Comparison of ENCODE assay signal across 18 mouse cellular contexts in genomic region chr7:102014995-102015394, GRCm38 (mm10).
"Had no signal": no experiment of that assay in that cellular context is flagged by ENCODE, and none has a peak within 500 bp of the region (broad histone marks: within the 10 kb centered on the region; RNA-seq: fewer than 3 reads in every experiment).

No protein-coding gene starts in this region.

- H3K4me1 ChIP-seq: midbrain, embryonic 10.5 days; midbrain, embryonic 12.5 days; neural tube, embryonic 12.5 days had no signal

- ATAC-seq: midbrain, embryonic 16.5 days had no signal

- H3K9me3 ChIP-seq: midbrain, embryonic 10.5 days; midbrain, embryonic 12.5 days; neural tube, embryonic 12.5 days had no signal

- H3K27ac ChIP-seq: midbrain, embryonic 10.5 days; midbrain, embryonic 12.5 days; neural tube, embryonic 12.5 days had no signal

- DNase-seq: lung, adult 18-20 months; lung, embryonic 14.5 days; lung, postnatal 10 days; lung, postnatal 4 days; midbrain, embryonic 14.5 days; retina, postnatal 1 day; right cerebral cortex, adult 18-20 months; right cerebral cortex, postnatal 25 days; right cerebral cortex, postnatal 4 days; spleen, adult 18-20 months; thymus, adult 18-20 months; thymus, postnatal 14 days; thymus, postnatal 36 days had no signal

- H3K9ac ChIP-seq: lung, embryonic 14.5 days; midbrain, embryonic 12.5 days; neural tube, embryonic 12.5 days had no signal

- H3K4me2 ChIP-seq: lung, embryonic 14.5 days; midbrain, embryonic 12.5 days; neural tube, embryonic 12.5 days had no signal

- H3K4me3 ChIP-seq: midbrain, embryonic 10.5 days; midbrain, embryonic 12.5 days; myocyte; neural tube, embryonic 12.5 days had no signal

- H3K27me3 ChIP-seq: midbrain, embryonic 12.5 days; neural tube, embryonic 12.5 days had no signal
